Mouse (Mus musculus) small intestine, adult 2 months (tissue): Measurements from ENCODE around the gene Bves.

ENCODE experiments used
- CTCF ChIP-seq: fragments of 200-500 bp; IDR thresholded peaks from 2 replicates; pipeline ENCODE4 v1.5.1; 2012; ENCODE audit warnings: low read depth, mild to moderate bottlenecking, control low read depth, inconsistent platforms, low read length, moderate library complexity, mixed read lengths; ENCODE audit not compliant: insufficient replicate concordance, insufficient read length; ENCODE audit errors: extremely low read depth
- POLR2A ChIP-seq: fragments of 200-500 bp; IDR thresholded peaks from 2 replicates; pipeline ENCODE4 v1.6.1; 2012; ENCODE audit warnings: low read depth, mild to moderate bottlenecking, control low read depth, inconsistent platforms, low read length, moderate library complexity

- TF ChIP-seq CTCF, result no peak
- no peak for TF ChIP-seq POLR2A
Measured at GRCm38 (mm10) chr10:45411741-45412140, 76.2 kb downstream of the Bves start.
